Mouse (Mus musculus) heart, embryonic 13.5 days (tissue): Measurements from ENCODE around the gene Ice2. TPM values are rescaled to one million over a fixed set of nuclear protein-coding genes. Genes with fewer than 3 reads are reported as not detected.

Experiments used
- ATAC-seq: fragments of 200-750 bp; cut with Nextera tagmentation; 2 replicates; pipeline ENCODE4 v1.8.0; 2017; ENCODE audit warnings: moderate TSS enrichment; ENCODE audit not compliant: insufficient number of reproducible peaks, low FRiP score, low TSS enrichment; ENCODE audit errors: extremely low read depth
- H3K27ac ChIP-seq: fragments of 300-500 bp; sonication (generic); replicated peaks from 2 replicates; pipeline ENCODE4 v1.5.1; 2015; ENCODE audit warnings: moderate library complexity, mild to moderate bottlenecking, inconsistent platforms
- H3K27me3 ChIP-seq: fragments of 300-500 bp; sonication (generic); replicated peaks from 2 replicates; pipeline ENCODE4 v1.6.1; 2015; ENCODE audit warnings: mild to moderate bottlenecking, inconsistent platforms
- H3K36me3 ChIP-seq: fragments of 300-500 bp; sonication (generic); 2 replicates; pipeline ENCODE4 v1.6.1; 2015; ENCODE audit warnings: mild to moderate bottlenecking, inconsistent platforms
- H3K4me1 ChIP-seq: fragments of 300-500 bp; sonication (generic); 2 replicates; pipeline ENCODE4 v1.6.1; 2015; ENCODE audit warnings: inconsistent platforms
- H3K4me2 ChIP-seq: fragments of 300-500 bp; sonication (generic); 2 replicates; pipeline ENCODE4 v1.6.1; 2015; ENCODE audit warnings: inconsistent platforms, mild to moderate bottlenecking, moderate library complexity
- H3K4me3 ChIP-seq: fragments of 300-500 bp; sonication (generic); 2 replicates; pipeline ENCODE4 v1.5.1; 2015; ENCODE audit warnings: moderate library complexity, mild to moderate bottlenecking, inconsistent platforms
- H3K9ac ChIP-seq: fragments of 300-500 bp; sonication (generic); 2 replicates; pipeline ENCODE4 v1.6.1; 2015; ENCODE audit warnings: inconsistent platforms, mild to moderate bottlenecking, moderate library complexity
- H3K9me3 ChIP-seq: fragments of 300-500 bp; sonication (generic); 2 replicates; pipeline ENCODE4 v1.6.1; 2016; ENCODE audit warnings: inconsistent platforms
- WGBS: fragments of 180-500 bp; shearing (Covaris S2); methylation state at CpG from one replicate; pipeline ENCODE4 v1.1.7; 2015; ENCODE audit warnings: mixed read lengths; 5-methylcytosine and 5-hydroxymethylcytosine counted together
- polyA plus RNA-seq: library from polyadenylated mRNA; unstranded; fragments of >200 nt; fragmentation: Nextera tagmentation; extraction: Ambion mirVana; gene quantifications from 2 replicates; pipeline ENCODE4 v1.2.1, GENCODE M21; 2015

Ice2 gene
- 10.7 and 11.7 TPM in 2 replicates for polyA plus RNA-seq

GRCm38 (mm10) chr9:69397760-69398452, at the start of gene Ice2:
Gene Ice2 (plus strand): TSS chr9:69397906.
- H3K27ac ChIP-seq, result peak within 1 kb of the TSS; percentile 95
- H3K9me3 ChIP-seq, result no peaks in the 10 kb centered on the region
- H3K36me3 ChIP-seq, result peaks cover 7% of the 10 kb centered on the region; the same call in 1 of the 2 replicates
- peak within 1 kb of the TSS; percentile 87 for H3K4me3 ChIP-seq
- H3K9ac ChIP-seq, result peak within 1 kb of the TSS; percentile 95
- peaks cover 12% of the 10 kb centered on the region for H3K4me1 ChIP-seq
- H3K27me3 ChIP-seq, result no peaks in the 10 kb centered on the region
- peak within 1 kb of the TSS; percentile 89 for H3K4me2 ChIP-seq
- ATAC-seq, result peak; percentile 42; the same call in 1 of the 2 replicates
- WGBS, result under 1% methylated on average over 53 of the region's 53 CpGs

GRCm38 (mm10) chr9:69349537-69349936, 48.2 kb upstream of the Ice2 start:
- no peak overlapping the region for H3K27ac ChIP-seq

DNA sequence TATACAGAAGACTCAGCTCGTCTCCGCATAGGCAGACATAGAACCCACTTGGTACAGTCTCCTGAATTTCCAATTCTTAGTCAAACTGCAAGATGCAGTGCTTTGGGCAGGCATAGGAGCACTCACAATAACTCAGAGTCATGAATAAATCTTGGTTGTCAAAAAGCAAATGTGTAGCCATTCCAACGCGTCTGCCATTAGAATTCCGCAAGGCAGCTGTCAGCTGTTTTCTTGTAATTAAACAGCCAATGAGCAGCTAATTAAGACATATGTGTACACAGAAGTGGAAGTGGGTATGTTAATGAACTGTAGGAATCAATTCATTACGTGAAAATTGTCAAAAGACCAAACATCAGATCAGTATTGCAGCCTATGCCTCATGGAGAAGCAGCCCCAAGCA, 43.5 kb upstream of the Ice2 start:
- WGBS, result 86% methylated on average over 6 of the region's 6 CpGs
- no peak overlapping the region for H3K4me2 ChIP-seq
- no peaks in the 10 kb centered on the region for H3K4me1 ChIP-seq
- H3K36me3 ChIP-seq, result no peaks in the 10 kb centered on the region
- H3K9ac ChIP-seq, result no peak overlapping the region
- H3K27me3 ChIP-seq, result no peaks in the 10 kb centered on the region
- ATAC-seq, result no peak
- no peak overlapping the region for H3K27ac ChIP-seq
- no peaks in the 10 kb centered on the region for H3K9me3 ChIP-seq
- no peak overlapping the region for H3K4me3 ChIP-seq

More at GRCm38 (mm10) chr9:69349537-69349936, 48.2 kb upstream of the Ice2 start:
- Histone ChIP-seq H3K4me1 (peaks cover 11% of the 10 kb centered on the region), H3K36me3 (no peaks in the 10 kb centered on the region), H3K4me3 (no peak overlapping the region), H3K27me3 (no peaks in the 10 kb centered on the region), H3K9me3 (no peaks in the 10 kb centered on the region), H3K4me2 (no peak overlapping the region), H3K9ac (no peak overlapping the region)
- no peak for ATAC-seq
- WGBS, result 86% methylated on average over 2 of the region's 2 CpGs

DNA sequence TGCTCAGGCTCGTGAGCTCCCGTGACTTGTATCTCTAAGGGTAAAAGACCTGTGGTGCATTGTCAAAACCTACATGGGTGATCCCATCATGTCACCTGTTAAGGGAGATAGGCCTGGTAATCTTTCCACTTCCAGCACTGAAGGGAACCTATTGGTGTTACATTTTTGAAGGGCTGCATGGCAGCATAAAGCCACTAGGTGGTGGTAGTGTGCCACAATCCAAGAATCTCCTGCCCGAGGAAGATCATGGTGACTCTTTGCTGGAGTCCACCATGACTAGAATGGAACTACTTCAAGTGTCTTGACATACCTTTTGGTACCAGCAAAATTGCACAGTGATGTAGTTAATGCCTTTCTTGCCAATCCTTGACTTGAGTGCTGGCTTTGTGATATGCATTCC, 39.9 kb upstream of the Ice2 start:
- WGBS, result 23% methylated on average over 3 of the region's 3 CpGs

GRCm38 (mm10) chr9:69358797-69359196, 38.9 kb upstream of the Ice2 start:
- H3K9ac ChIP-seq, result no peak overlapping the region
- no peaks in the 10 kb centered on the region for H3K36me3 ChIP-seq
- no peaks in the 10 kb centered on the region for H3K9me3 ChIP-seq
- ATAC-seq, result no peak
- no peaks in the 10 kb centered on the region for H3K27me3 ChIP-seq
- H3K4me3 ChIP-seq, result no peak overlapping the region
- no peak overlapping the region for H3K27ac ChIP-seq
- WGBS, result 77% methylated on average over 6 of the region's 6 CpGs
- no peaks in the 10 kb centered on the region for H3K4me1 ChIP-seq
- no peak overlapping the region for H3K4me2 ChIP-seq

More for the DNA sequence above, 39.9 kb upstream of the Ice2 start:
- no peaks in the 10 kb centered on the region for H3K27me3 ChIP-seq
- no peak overlapping the region for H3K27ac ChIP-seq
- H3K4me3 ChIP-seq, result no peak overlapping the region
- no peak overlapping the region for H3K9ac ChIP-seq
- H3K9me3 ChIP-seq, result no peaks in the 10 kb centered on the region
- no peaks in the 10 kb centered on the region for H3K36me3 ChIP-seq
- H3K4me2 ChIP-seq, result no peak overlapping the region
- no peaks in the 10 kb centered on the region for H3K4me1 ChIP-seq
- no peak for ATAC-seq

- no peak overlapping the region for H3K9ac ChIP-seq
- H3K27me3 ChIP-seq, result no peaks in the 10 kb centered on the region
- no peaks in the 10 kb centered on the region for H3K4me1 ChIP-seq
- H3K4me3 ChIP-seq, result no peak overlapping the region
- ATAC-seq, result no peak
- H3K4me2 ChIP-seq, result no peak overlapping the region
- peaks cover 6% of the 10 kb centered on the region; the same call in 1 of the 2 replicates for H3K36me3 ChIP-seq
- no peak overlapping the region for H3K27ac ChIP-seq
- WGBS, result 72% methylated on average over 8 of the region's 8 CpGs
- no peaks in the 10 kb centered on the region for H3K9me3 ChIP-seq
These were observed 35.7 kb upstream of the Ice2 start for GRCm38 (mm10) chr9:69361951-69362445.

GRCm38 (mm10) chr9:69362766-69363165, 34.9 kb upstream of the Ice2 start:
- Histone ChIP-seq H3K27ac (no peak overlapping the region), H3K9ac (no peak overlapping the region), H3K36me3 (peaks cover 6% of the 10 kb centered on the region; the same call in 1 of the 2 replicates), H3K4me3 (no peak overlapping the region), H3K4me2 (no peak overlapping the region), H3K4me1 (no peaks in the 10 kb centered on the region), H3K9me3 (no peaks in the 10 kb centered on the region), H3K27me3 (no peaks in the 10 kb centered on the region)
- no peak for ATAC-seq
- 52% methylated on average over 4 of the region's 4 CpGs for WGBS

DNA sequence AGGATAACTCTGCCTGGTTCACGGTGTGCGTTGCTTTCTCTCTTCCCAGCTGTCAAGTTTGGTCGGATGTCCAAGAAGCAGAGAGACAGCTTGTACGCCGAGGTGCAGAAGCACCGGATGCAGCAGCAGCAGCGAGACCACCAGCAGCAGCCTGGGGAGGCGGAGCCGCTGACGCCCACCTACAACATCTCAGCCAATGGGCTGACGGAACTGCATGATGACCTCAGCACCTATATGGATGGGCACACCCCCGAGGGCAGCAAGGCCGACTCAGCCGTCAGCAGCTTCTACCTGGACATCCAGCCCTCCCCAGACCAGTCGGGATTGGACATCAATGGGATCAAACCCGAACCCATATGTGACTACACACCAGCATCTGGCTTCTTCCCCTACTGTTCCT, 33.6 kb upstream of the Ice2 start:
- no peak overlapping the region for H3K27ac ChIP-seq
- ATAC-seq, result no peak
- H3K4me3 ChIP-seq, result no peak overlapping the region
- no peaks in the 10 kb centered on the region for H3K9me3 ChIP-seq
- peaks cover 6% of the 10 kb centered on the region; the same call in 1 of the 2 replicates for H3K36me3 ChIP-seq
- H3K9ac ChIP-seq, result no peak overlapping the region
- no peaks in the 10 kb centered on the region for H3K4me1 ChIP-seq
- peak overlapping the region; percentile 20; the same call in 1 of the 2 replicates for H3K4me2 ChIP-seq
- H3K27me3 ChIP-seq, result no peaks in the 10 kb centered on the region
- 51% methylated on average over 16 of the region's 16 CpGs for WGBS

- Histone ChIP-seq H3K27ac (no peak overlapping the region), H3K9ac (no peak overlapping the region), H3K9me3 (no peaks in the 10 kb centered on the region), H3K4me2 (no peak overlapping the region), H3K4me1 (peaks cover 3% of the 10 kb centered on the region; the same call in 1 of the 2 replicates), H3K36me3 (peaks cover 6% of the 10 kb centered on the region; the same call in 1 of the 2 replicates), H3K4me3 (no peak overlapping the region), H3K27me3 (no peaks in the 10 kb centered on the region)
- WGBS, result 63% methylated on average over 4 of the region's 4 CpGs
- ATAC-seq, result no peak
These were observed 30.7 kb upstream of the Ice2 start for GRCm38 (mm10) chr9:69367055-69367454.

- peaks cover 3% of the 10 kb centered on the region; the same call in 1 of the 2 replicates for H3K4me1 ChIP-seq
- H3K4me3 ChIP-seq, result no peak overlapping the region
- H3K9me3 ChIP-seq, result no peaks in the 10 kb centered on the region
- H3K36me3 ChIP-seq, result peaks cover 6% of the 10 kb centered on the region; the same call in 1 of the 2 replicates
- 64% methylated on average over 8 of the region's 8 CpGs for WGBS
- no peak overlapping the region for H3K4me2 ChIP-seq
- H3K27me3 ChIP-seq, result no peaks in the 10 kb centered on the region
- no peak overlapping the region for H3K27ac ChIP-seq
- no peak for ATAC-seq
- no peak overlapping the region for H3K9ac ChIP-seq
These were observed 29.6 kb upstream of the Ice2 start for GRCm38 (mm10) chr9:69368071-69368470.

DNA sequence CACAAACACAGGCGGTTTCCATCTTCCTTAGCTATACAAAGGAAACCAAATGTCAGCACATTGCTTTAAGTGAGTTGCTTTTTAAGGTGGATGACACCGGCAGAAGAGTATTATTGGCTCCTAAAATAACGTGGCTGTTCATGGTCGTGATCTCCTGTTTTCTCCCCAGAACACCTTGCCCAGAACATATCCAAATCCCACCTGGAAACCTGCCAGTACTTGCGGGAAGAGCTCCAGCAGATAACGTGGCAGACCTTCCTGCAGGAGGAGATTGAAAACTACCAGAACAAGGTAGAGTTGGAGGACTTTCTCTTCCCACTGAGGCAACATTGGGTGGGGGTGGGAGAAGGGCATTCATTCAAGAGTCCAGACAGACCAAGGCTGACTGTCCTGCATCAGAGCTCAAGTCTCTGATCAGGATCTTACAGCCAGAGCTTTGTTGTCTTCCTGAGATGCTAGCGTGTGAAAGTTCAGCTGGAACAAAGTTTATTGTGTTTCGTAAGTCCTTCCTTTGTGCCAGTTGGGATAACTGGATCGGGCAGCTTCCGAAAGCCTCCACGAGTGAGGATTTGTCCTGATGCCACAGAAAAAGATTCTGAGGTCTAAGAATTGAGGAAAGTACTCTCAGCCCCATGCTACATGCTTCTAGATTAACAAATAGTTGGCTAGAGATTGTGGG, 26.5 kb upstream of the Ice2 start:
- no peak for ATAC-seq
- WGBS, result 60% methylated on average over 11 of the region's 11 CpGs
- peaks cover 6% of the 10 kb centered on the region for H3K36me3 ChIP-seq
- no peak overlapping the region for H3K4me3 ChIP-seq
- no peaks in the 10 kb centered on the region for H3K9me3 ChIP-seq
- no peak overlapping the region for H3K4me2 ChIP-seq
- no peaks in the 10 kb centered on the region for H3K27me3 ChIP-seq
- H3K9ac ChIP-seq, result no peak overlapping the region
- no peak overlapping the region for H3K27ac ChIP-seq
- peaks cover 3% of the 10 kb centered on the region; the same call in 1 of the 2 replicates for H3K4me1 ChIP-seq
